Mouse (Mus musculus): ENCODE results near the gene Snap47. TPM values are rescaled to one million over a fixed set of nuclear protein-coding genes. Genes with fewer than 3 reads are reported as not detected.

The Snap47 gene
- polyA plus RNA-seq (2015; fragmentation: Nextera tagmentation; extraction: Ambion mirVana), result 115 and 121 TPM in 2 replicates

DNA sequence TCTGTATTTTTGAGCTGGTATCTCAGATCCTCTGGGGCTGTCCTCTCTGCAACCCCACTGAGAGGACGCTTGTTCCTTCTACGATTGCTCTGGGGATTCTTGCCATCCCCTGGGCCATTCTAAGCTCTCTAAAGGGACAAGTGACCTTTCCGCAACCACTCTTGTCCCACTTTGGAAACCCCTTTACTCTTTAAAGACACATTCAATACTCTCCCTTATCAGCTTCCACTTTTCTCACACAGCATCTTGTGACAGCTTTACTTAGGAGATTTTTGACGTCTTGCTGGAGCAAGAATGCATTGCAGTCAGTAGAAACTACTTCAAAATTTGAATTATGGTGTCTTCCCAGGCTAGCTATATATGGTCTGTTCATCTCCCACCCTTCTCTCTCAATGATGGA is at the start of gene Snap47:
Snap47 (minus strand) TSS at position 101 of the 400 bp plus-strand sequence.

DNA sequence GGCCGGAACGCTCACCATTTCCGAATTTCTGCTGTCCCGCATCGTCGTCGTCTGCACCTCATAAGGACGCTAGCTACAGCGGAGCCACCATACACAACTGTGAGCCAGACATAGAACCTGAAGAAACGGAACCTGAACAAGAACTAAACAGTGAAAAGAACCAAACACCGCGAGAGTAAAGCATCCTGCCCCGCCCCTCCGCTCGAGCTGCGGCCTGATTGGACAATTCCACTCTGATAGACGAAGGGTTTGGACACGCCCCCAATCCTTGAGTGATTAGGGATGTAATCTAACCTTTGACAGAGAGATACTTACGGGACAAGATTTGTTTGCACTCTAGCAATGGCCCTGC is 21.3 kb upstream of the Snap47 start, which contains the start of gene Zfp867:
Zfp867 (minus strand) TSS at position 149 of the 352 bp plus-strand sequence.

DNA sequence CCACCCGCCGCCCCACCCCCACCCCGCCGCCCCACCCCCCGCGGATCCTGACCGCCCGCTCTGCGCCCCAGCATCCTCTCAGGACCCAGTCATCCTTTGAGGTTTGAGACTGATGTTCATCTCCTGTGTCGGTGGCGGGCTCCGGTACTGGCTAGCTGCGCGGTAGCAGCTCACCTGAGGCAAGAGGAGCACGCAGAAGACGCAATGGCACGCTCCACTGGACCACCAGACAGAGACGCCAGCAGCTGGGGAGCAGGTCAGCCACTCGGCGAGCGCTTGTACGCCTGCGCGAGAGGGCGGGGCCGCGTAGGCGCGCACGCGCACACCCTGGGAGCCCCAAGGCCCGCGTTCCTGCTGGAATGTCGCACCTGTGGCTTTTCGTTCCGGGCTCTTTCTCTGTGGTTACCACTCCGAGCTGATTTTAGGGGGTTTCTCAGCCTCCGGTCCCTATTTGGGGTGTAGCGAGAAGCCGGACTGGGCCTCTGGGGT is 1.2 kb downstream of the Snap47 start, which contains the start of gene Jmjd4:
Jmjd4 (plus strand) TSS at position 305 of the 489 bp plus-strand sequence.

DNA sequence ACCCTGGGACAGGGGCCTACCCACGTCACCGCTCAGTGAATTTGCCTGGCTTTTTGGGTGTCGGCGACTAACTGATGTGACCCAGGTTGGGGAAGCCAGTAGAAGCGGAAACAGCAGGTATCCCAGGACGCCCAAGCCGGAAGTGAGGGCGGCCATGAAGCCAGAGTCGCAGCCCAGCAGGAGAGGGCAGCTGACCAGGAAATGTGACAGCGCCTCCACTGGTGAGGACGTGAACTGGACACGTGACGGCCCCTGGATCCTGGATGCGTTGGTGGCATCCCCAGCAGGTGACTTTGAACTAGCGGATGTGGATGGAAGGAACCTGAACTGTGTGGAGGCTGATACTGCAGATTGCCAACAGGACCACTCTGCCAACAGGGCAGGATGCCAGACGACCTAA is 75.5 kb downstream of the Snap47 start, which contains the start of gene Prss38:
Prss38 (minus strand) TSS at position 183 of the 400 bp plus-strand sequence.

Other genes with a start within 250 kb of the Snap47 start
- gene Mrpl55, start 248.7 kb downstream of the Snap47 start, polyA plus RNA-seq (2015; fragmentation: Nextera tagmentation; extraction: Ambion mirVana), result 89.0 and 102 TPM in 2 replicates
- gene 2310033P09Rik, start 242.9 kb downstream of the Snap47 start, polyA plus RNA-seq (2015; fragmentation: Nextera tagmentation; extraction: Ambion mirVana), result 24.7 and 35.8 TPM in 2 replicates
- gene Arf1, start 222.9 kb downstream of the Snap47 start, polyA plus RNA-seq (2015; fragmentation: Nextera tagmentation; extraction: Ambion mirVana), result 427 and 542 TPM in 2 replicates
- gene Wnt3a, start 160.4 kb downstream of the Snap47 start, polyA plus RNA-seq (2015; fragmentation: Nextera tagmentation; extraction: Ambion mirVana), result not detected in 2 replicates
- 2.5 and 3.6 TPM in 2 replicates for gene Wnt9a, start 144.3 kb downstream of the Snap47 start, polyA plus RNA-seq (2015; fragmentation: Nextera tagmentation; extraction: Ambion mirVana)
- gene Prss38, start 75.5 kb downstream of the Snap47 start, polyA plus RNA-seq (2015; fragmentation: Nextera tagmentation; extraction: Ambion mirVana), result not detected in 2 replicates
- 4.7 and 5.4 TPM in 2 replicates for gene Jmjd4, start 1.1 kb downstream of the Snap47 start, polyA plus RNA-seq (2015; fragmentation: Nextera tagmentation; extraction: Ambion mirVana)
- 8.6 and 10.4 TPM in 2 replicates for gene Zfp867, start 21.3 kb upstream of the Snap47 start, polyA plus RNA-seq (2015; fragmentation: Nextera tagmentation; extraction: Ambion mirVana)
- gene Zkscan17, start 75.6 kb upstream of the Snap47 start, polyA plus RNA-seq (2015; fragmentation: Nextera tagmentation; extraction: Ambion mirVana), result 10.4 and 15.0 TPM in 2 replicates
- 0.33 TPM in 1 of 2 replicates, not detected in the other for gene Nlrp3, start 90.4 kb upstream of the Snap47 start, polyA plus RNA-seq (2015; fragmentation: Nextera tagmentation; extraction: Ambion mirVana)
- gene Olfr222, start 125.0 kb upstream of the Snap47 start, polyA plus RNA-seq (2015; fragmentation: Nextera tagmentation; extraction: Ambion mirVana), result not detected in 2 replicates
- not detected in 2 replicates for gene Olfr223, start 142.1 kb upstream of the Snap47 start, polyA plus RNA-seq (2015; fragmentation: Nextera tagmentation; extraction: Ambion mirVana)
- gene Mprip, start 210.1 kb upstream of the Snap47 start, polyA plus RNA-seq (2015; fragmentation: Nextera tagmentation; extraction: Ambion mirVana), result 50.1 and 52.9 TPM in 2 replicates